ENCODE assay signal across 8 mouse cellular contexts in genomic region chr16:20702522-20702893, GRCm38 (mm10). TPM values are rescaled to one million over a fixed set of nuclear protein-coding genes. Genes with fewer than 3 reads are reported as not detected.
DNase-seq lines count a peak whose midpoint lies in the region; ATAC-seq lines count a peak whose summit lies in the region.

No protein-coding gene starts in this region.

- H3K4me2 ChIP-seq in intestine, embryonic 16.5 days (ENCODE audit: low read depth, low read length), result no peak overlapping the region
- H3K4me2 ChIP-seq in liver, embryonic 15.5 days, result peak overlapping the region; percentile 65
- H3K4me2 ChIP-seq in neural tube, embryonic 13.5 days, result no peak overlapping the region; the same call in 1 of the 2 replicates

- H3K27ac ChIP-seq in intestine, embryonic 16.5 days (ENCODE audit: low read length), result no peak overlapping the region
- H3K27ac ChIP-seq in liver, embryonic 15.5 days (replicated peaks), result peak overlapping the region; percentile 91
- H3K27ac ChIP-seq in neural tube, embryonic 13.5 days (replicated peaks), result peak overlapping the region; percentile 72

- H3K36me3 ChIP-seq in intestine, embryonic 16.5 days (ENCODE audit: control insufficient read depth, insufficient read depth, low read length), result 0 out of 2 replicates have a peak, but pooled peaks cover under 1% of the 10 kb centered on the region
- peaks cover 20% of the 10 kb centered on the region for H3K36me3 ChIP-seq in liver, embryonic 15.5 days (replicated peaks)
- peaks cover 79% of the 10 kb centered on the region for H3K36me3 ChIP-seq in neural tube, embryonic 13.5 days

- ATAC-seq in intestine, embryonic 16.5 days, result peak; percentile 66
- ATAC-seq in liver, embryonic 15.5 days (ENCODE audit: insufficient read depth), result peak; percentile 80
- ATAC-seq in neural tube, embryonic 13.5 days (ENCODE audit: low read depth), result peak; percentile 67
- no peak for ATAC-seq in activated CD4-positive, CD25-positive, alpha-beta regulatory T cell, adult 4 months

- H3K27me3 ChIP-seq in intestine, embryonic 16.5 days (replicated peaks; ENCODE audit: control insufficient read depth, insufficient read depth, low read length), result no peaks in the 10 kb centered on the region
- peaks cover 24% of the 10 kb centered on the region for H3K27me3 ChIP-seq in liver, embryonic 15.5 days
- H3K27me3 ChIP-seq in neural tube, embryonic 13.5 days, result no peaks in the 10 kb centered on the region

- 14% methylated on average over 8 of the region's 8 CpGs for WGBS in intestine, embryonic 16.5 days
- WGBS in liver, embryonic 15.5 days (ENCODE audit: insufficient replicate concordance), result 3% methylated on average over 8 of the region's 8 CpGs
- 4% methylated on average over 8 of the region's 8 CpGs for WGBS in neural tube, embryonic 13.5 days

- no peak overlapping the region for H3K4me3 ChIP-seq in intestine, embryonic 16.5 days (ENCODE audit: low read length)
- peak overlapping the region; percentile 21 for H3K4me3 ChIP-seq in liver, embryonic 15.5 days (replicated peaks)
- no peak overlapping the region for H3K4me3 ChIP-seq in neural tube, embryonic 13.5 days

- H3K4me1 ChIP-seq in intestine, embryonic 16.5 days (ENCODE audit: control insufficient read depth, insufficient read depth, low read length), result peaks cover 14% of the 10 kb centered on the region
- H3K4me1 ChIP-seq in liver, embryonic 15.5 days (replicated peaks), result peaks cover 63% of the 10 kb centered on the region
- H3K4me1 ChIP-seq in neural tube, embryonic 13.5 days (replicated peaks), result peaks cover 32% of the 10 kb centered on the region

- H3K9ac ChIP-seq in intestine, embryonic 16.5 days (ENCODE audit: low read depth, low read length), result peak overlapping the region; percentile 48
- H3K9ac ChIP-seq in liver, embryonic 15.5 days, result peak overlapping the region; percentile 54
- H3K9ac ChIP-seq in neural tube, embryonic 13.5 days, result peak overlapping the region; percentile 47

- no peaks in the 10 kb centered on the region for H3K9me3 ChIP-seq in intestine, embryonic 16.5 days (ENCODE audit: control insufficient read depth, low read length)
- no peaks in the 10 kb centered on the region for H3K9me3 ChIP-seq in liver, embryonic 15.5 days (replicated peaks)
- no peaks in the 10 kb centered on the region for H3K9me3 ChIP-seq in neural tube, embryonic 13.5 days

- peak; percentile 62 to 66 for DNase-seq in B cell, adult 2 months
- DNase-seq in MN1 (ENCODE audit: low spot score), result peak; percentile 64
- DNase-seq in cerebellum, postnatal 25 days, result peak; percentile 61 to 79
- DNase-seq in gastrocnemius, postnatal 10 days, result peak; percentile 70

RNA-seq across cellular contexts. Expression of gene Fam131a, which starts 9.5 kb away (rescaled TPM):
- 10 to 100 TPM; 28.0 to 29.8 TPM for total RNA-seq in gastrocnemius, postnatal 10 days (2021)
- 6.2 and 6.8 TPM in 2 replicates for polyA plus RNA-seq in intestine, embryonic 16.5 days (2015; fragmentation: Nextera tagmentation; extraction: Ambion mirVana)
- 1.3 and 1.8 TPM in 2 replicates for polyA plus RNA-seq in liver, embryonic 15.5 days (2015; fragmentation: Nextera tagmentation; extraction: Ambion mirVana)
- polyA plus RNA-seq in neural tube, embryonic 13.5 days (2015; fragmentation: Nextera tagmentation; extraction: Ambion mirVana), result 26.3 and 27.8 TPM in 2 replicates
- 1 to 10 TPM in 1 of 2 experiments, not detected in 1; 1.2 TPM for polyA plus RNA-seq in activated CD4-positive, CD25-positive, alpha-beta regulatory T cell, adult 4 months (2017; shearing (Covaris generic))

RNA-seq across cellular contexts. Expression of gene Polr2h, which starts 15.0 kb away (rescaled TPM):
- 10 to 100 TPM; 11.6 to 13.5 TPM for total RNA-seq in gastrocnemius, postnatal 10 days (2021)
- 84.5 and 95.5 TPM in 2 replicates for polyA plus RNA-seq in intestine, embryonic 16.5 days (2015; fragmentation: Nextera tagmentation; extraction: Ambion mirVana)
- 36.4 and 39.3 TPM in 2 replicates for polyA plus RNA-seq in liver, embryonic 15.5 days (2015; fragmentation: Nextera tagmentation; extraction: Ambion mirVana)
- polyA plus RNA-seq in neural tube, embryonic 13.5 days (2015; fragmentation: Nextera tagmentation; extraction: Ambion mirVana), result 89.9 and 92.3 TPM in 2 replicates
- 10 to 100 TPM; 72.6 to 80.2 TPM for polyA plus RNA-seq in activated CD4-positive, CD25-positive, alpha-beta regulatory T cell, adult 4 months (2017; shearing (Covaris generic))

RNA-seq across cellular contexts. Expression of gene Clcn2, which starts 15.0 kb away (rescaled TPM):
- total RNA-seq in gastrocnemius, postnatal 10 days (2021), result 1 to 10 TPM; 2.3 to 3.2 TPM
- polyA plus RNA-seq in intestine, embryonic 16.5 days (2015; fragmentation: Nextera tagmentation; extraction: Ambion mirVana), result 12.0 and 13.1 TPM in 2 replicates
- polyA plus RNA-seq in liver, embryonic 15.5 days (2015; fragmentation: Nextera tagmentation; extraction: Ambion mirVana), result 9.5 and 13.7 TPM in 2 replicates
- 30.8 and 31.4 TPM in 2 replicates for polyA plus RNA-seq in neural tube, embryonic 13.5 days (2015; fragmentation: Nextera tagmentation; extraction: Ambion mirVana)
- polyA plus RNA-seq in activated CD4-positive, CD25-positive, alpha-beta regulatory T cell, adult 4 months (2017; shearing (Covaris generic)), result 1 to 10 TPM; 1.3 to 2.0 TPM

RNA-seq across cellular contexts. Expression of gene Chrd, which starts 30.4 kb away (rescaled TPM):
- 1 to 10 TPM; 5.2 to 6.3 TPM for total RNA-seq in gastrocnemius, postnatal 10 days (2021)
- polyA plus RNA-seq in intestine, embryonic 16.5 days (2015; fragmentation: Nextera tagmentation; extraction: Ambion mirVana), result 3.0 and 3.1 TPM in 2 replicates
- polyA plus RNA-seq in liver, embryonic 15.5 days (2015; fragmentation: Nextera tagmentation; extraction: Ambion mirVana), result 0.37 and 0.47 TPM in 2 replicates
- polyA plus RNA-seq in neural tube, embryonic 13.5 days (2015; fragmentation: Nextera tagmentation; extraction: Ambion mirVana), result 5.8 and 6.9 TPM in 2 replicates
- polyA plus RNA-seq in activated CD4-positive, CD25-positive, alpha-beta regulatory T cell, adult 4 months (2017; shearing (Covaris generic)), result not detected

RNA-seq across cellular contexts. Expression of gene Thpo, which starts 31.8 kb away (rescaled TPM):
- 1 to 10 TPM in 1 of 2 experiments, under 1 TPM in 1; 0.63 to 1.3 TPM for total RNA-seq in gastrocnemius, postnatal 10 days (2021)
- 2.6 and 2.9 TPM in 2 replicates for polyA plus RNA-seq in intestine, embryonic 16.5 days (2015; fragmentation: Nextera tagmentation; extraction: Ambion mirVana)
- polyA plus RNA-seq in liver, embryonic 15.5 days (2015; fragmentation: Nextera tagmentation; extraction: Ambion mirVana), result 5.0 and 5.6 TPM in 2 replicates
- 0.99 and 1.5 TPM in 2 replicates for polyA plus RNA-seq in neural tube, embryonic 13.5 days (2015; fragmentation: Nextera tagmentation; extraction: Ambion mirVana)
- polyA plus RNA-seq in activated CD4-positive, CD25-positive, alpha-beta regulatory T cell, adult 4 months (2017; shearing (Covaris generic)), result under 1 TPM in 1 of 2 experiments, not detected in 1; 0.26 TPM
